Mouse (Mus musculus) lung, postnatal 10 days (tissue): ENCODE measurements around the gene Trak1.
A peak's percentile ranks its signal among the peaks of the same experiment; 100 is the strongest.

ENCODE experiments used
- DNase-seq: peaks from one replicate; pipeline ENCODE4 v3.0.0; 2021

Gene Trak1

DNA sequence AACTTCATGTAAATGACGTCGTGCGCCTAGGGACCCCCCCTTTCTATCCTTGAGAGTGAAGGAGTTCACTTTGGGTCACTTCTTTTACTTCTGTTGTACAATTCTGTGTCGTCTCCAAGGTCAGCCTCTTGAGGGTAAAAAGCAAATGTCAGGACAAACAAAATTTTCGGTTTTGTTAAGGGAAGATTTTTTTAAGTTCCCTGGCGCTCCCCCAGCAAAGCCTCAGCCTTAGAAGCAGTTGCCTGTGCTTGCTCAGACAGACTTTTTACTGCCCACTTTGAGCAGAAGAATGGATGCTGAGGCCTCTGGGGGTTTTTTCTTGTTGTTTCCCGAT, 730 bp downstream of the Trak1 start:
- DNase-seq = peak; percentile 63

DNA sequence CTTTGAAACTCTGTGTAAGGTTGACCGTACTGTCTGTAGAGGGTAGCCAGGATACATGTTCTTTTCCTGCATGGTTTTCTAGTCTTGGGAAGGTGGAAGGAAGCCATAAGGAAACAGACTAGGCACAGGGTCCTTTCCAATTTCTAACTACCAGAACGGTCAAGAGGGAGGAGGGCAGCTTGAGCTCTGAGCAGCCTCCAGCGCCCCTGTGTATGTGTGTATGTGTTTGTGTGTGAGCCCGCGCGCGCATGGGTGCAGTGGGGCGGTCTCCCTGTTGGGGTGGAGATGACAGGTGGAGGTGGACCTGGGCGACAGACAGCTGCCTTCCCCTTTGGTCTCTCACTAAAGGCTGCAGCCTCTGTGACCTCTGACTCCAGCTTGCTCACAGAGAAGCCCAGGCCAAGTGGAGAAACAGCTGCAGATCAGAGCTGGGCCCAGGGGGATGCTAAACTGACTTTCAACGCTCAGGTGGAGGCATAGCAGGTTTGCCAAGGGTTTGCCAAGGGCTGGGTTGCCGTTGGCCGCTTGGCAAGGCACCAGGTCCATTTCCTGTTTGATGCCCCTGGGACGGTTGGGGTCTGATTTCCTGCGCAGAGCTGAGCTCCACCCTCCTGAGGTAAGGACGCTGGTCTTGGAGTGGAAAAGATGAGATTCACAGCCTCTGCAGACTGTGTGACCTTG, 1.2 kb downstream of the Trak1 start:
- peak; percentile 77 for DNase-seq

- DNase-seq = no peak
Observed at GRCm38 (mm10) chr9:121299223-121299755, 2.0 kb downstream of the Trak1 start.

GRCm38 (mm10) chr9:121299976-121300570, 2.8 kb downstream of the Trak1 start:
- DNase-seq = no peak

GRCm38 (mm10) chr9:121301041-121301920, 4.0 kb downstream of the Trak1 start:
- DNase-seq = peak; percentile 44

DNA sequence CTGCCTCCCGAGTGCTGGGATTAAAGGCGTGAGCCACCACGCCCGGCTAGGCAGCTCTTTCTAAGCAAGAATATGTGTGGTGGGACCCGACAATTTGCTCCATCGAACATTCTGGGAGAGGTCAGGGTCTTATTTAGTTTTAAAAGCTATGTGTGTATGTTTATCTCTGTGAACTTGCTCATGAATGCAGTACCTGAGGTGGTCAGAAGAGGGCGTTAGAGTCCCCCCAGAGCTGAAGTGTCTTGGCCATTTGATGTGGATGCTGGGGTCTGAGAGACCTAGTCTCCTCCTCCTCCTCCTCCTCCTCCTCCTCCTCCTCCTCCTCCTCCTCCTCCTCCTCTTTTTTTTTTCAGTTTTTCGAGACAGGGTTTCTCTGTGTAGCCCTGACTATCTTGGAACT, 5.2 kb downstream of the Trak1 start:
- DNase-seq = peak; percentile 56

- DNase-seq = no peak
Observed at GRCm38 (mm10) chr9:121303086-121303485, 5.8 kb downstream of the Trak1 start.

- DNase-seq = no peak
Observed at GRCm38 (mm10) chr9:121303748-121304147, 6.4 kb downstream of the Trak1 start.

DNA sequence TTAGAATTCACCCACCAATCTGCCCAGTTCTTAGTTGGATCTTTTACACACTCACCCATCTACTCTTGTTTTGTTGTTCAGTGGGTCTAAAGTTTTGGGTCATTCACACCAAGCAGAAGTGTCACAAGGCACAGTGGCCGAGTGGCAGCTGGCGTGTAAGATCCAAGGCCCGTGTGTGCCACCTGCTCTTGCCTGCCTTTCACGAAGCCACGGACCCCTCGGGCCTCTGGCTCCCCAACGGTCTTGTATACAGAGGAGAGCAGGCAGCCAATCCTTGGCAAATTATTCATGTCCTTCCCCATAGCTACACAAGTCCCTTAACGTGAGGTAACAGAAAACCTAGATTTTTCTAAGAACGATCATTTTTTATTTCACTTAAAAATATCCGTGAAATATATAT, 7.2 kb downstream of the Trak1 start:
- DNase-seq = no peak

- no peak for DNase-seq
Observed at GRCm38 (mm10) chr9:121305456-121305855, 8.2 kb downstream of the Trak1 start.

- DNase-seq = no peak
Observed at GRCm38 (mm10) chr9:121309287-121309686, 12.0 kb downstream of the Trak1 start.

GRCm38 (mm10) chr9:121310501-121310900, 13.2 kb downstream of the Trak1 start:
- DNase-seq = no peak

- no peak for DNase-seq
Observed at GRCm38 (mm10) chr9:121311846-121312236, 14.5 kb downstream of the Trak1 start.

- DNase-seq = no peak
Observed at GRCm38 (mm10) chr9:121312237-121312891, 15.1 kb downstream of the Trak1 start.

DNA sequence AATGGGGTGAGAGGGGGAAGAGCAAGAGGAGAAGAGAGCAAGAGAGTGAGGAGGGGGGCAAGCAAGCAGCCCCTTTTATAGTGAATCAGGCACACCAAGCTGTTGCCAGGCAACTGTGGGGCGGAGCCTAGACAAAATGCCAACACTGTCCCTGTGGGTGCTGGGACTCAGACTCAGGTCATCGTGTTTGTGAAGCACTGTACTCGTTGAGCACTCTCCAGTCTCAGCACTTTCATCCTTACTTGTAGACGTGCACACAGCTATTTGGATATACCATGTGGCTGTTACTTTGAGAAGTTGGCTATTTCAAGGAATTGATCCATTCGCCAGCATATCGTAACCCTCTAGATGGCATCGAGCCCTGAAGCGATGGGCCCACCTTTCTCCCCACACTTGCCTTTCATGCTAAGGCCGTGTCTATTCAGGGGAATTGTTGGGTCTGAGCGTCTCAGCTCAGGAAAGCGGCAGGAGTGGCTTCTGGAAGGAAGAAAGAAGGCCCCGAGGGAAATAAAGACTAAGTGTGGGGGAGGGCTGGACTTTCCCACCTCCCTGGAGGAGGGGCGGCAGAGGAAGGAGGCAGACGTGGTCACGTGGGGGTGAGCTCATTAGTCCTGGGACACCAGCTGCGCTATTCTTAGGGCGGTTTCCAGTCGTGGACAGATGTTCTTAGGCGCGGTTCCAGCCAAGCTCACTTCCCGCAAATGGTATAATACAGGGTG, 16.5 kb downstream of the Trak1 start:
- peak; percentile 96 for DNase-seq

- DNase-seq = peak; percentile 85
Observed at GRCm38 (mm10) chr9:121314541-121315152, 17.3 kb downstream of the Trak1 start.

DNA sequence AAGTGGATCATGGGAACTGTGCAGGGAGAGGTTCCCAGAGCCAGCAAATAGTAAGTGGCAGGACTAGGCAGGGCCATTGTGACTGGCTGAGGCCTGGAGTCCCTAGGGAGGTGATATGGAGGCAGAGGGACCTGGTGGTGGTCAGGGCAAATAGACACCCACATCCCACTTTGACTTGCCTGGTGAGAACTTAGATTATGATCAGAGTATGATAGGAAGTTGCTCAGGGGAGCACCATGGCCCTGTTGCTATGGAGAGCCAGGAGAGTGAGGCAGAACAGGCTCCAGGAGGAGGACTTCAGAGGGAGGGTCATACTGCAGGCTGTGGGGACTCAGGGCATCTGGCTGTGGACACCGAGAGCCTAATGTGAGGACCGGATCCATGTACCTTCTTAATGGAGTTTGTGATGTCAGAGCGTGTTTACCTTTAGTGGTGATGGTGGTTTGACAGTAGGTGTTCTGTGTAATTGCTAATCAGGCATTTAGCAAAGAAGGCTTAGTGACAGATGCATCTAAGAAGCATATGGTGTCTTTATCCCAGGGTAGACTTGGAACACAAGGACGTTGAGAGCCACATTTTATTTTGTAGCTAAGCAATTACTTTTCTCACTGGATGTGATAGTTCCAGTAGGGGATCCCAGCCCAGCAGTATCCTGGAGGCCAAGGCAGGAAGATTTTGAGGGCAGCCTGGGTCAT, 18.7 kb downstream of the Trak1 start:
- no peak for DNase-seq

- DNase-seq = peak; percentile 73
Observed at GRCm38 (mm10) chr9:121316621-121317405, 19.5 kb downstream of the Trak1 start.

DNA sequence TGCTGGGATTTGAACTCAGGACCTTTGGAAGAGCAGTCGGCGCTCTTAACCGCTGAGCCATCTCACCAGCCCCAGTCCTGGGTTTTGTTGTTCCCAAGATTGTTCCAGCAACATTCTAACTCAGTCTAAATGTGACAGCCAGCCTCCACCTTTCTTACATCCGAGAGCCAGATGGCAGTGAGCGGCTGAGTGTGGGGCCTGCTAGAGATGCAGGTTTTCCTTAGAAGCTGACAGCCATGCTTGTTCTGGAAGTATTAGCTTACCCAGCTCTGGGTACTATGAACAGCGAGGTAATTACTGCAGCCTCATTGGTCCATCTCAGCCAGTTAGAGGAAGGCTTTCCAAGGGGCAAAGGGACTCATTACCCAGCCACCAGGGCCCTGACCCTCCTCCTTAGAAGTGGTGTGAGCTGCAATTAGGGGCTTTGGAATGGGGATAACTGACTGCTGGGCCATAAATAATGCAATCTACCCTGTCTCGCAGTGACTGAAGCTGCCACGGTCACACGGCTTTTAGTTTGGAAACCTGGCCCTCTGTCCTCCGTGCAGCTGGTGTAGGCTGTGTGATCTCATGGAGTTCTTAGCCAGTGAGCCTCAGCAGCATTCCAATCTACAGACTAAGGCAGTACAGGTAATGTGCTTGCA, 22.1 kb downstream of the Trak1 start:
- DNase-seq = no peak

DNA sequence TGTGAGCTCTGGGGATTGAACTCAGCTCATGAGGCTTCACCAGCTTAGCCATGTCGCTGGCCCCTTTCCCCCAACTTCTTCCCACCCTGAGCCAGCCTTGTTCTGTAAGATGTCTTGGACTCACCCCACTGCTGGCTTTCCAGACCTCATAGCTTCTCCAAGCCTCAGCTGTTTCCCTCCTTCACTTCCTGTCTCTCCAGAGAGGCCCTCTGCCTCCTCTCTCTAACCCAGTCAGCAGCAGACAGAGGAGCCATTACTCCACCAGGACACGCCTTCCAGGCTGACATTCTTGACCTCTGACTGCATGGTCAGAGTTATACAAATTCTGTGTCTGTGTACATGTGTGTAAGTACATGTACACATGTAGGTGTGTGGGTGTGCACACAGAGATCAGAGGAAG, 23.1 kb downstream of the Trak1 start:
- DNase-seq = peak; percentile 32
